Mouse (Mus musculus) heart, embryonic 10.5 days (tissue): ENCODE results near the gene Dnajc25. TPM values are rescaled to one million over a fixed set of nuclear protein-coding genes. Genes with fewer than 3 reads are reported as not detected.

Source experiments
- DNase-seq: peaks from one replicate; pipeline ENCODE4 v3.0.0-alpha.2; 2017; ENCODE audit warnings: low spot score
- H3K27ac ChIP-seq: fragments of 300-500 bp; sonication (generic); 2 replicates; pipeline ENCODE4 v1.5.1; 2016; ENCODE audit warnings: mild to moderate bottlenecking
- H3K27me3 ChIP-seq: fragments of 300-500 bp; sonication (generic); 2 replicates; pipeline ENCODE4 v1.6.1; 2016; ENCODE audit warnings: mild to moderate bottlenecking; ENCODE audit not compliant: poor library complexity, insufficient read depth, severe bottlenecking
- H3K36me3 ChIP-seq: fragments of 300-500 bp; sonication (generic); 2 replicates; pipeline ENCODE4 v1.6.1; 2016; ENCODE audit warnings: mild to moderate bottlenecking, moderate library complexity
- H3K4me1 ChIP-seq: fragments of 300-500 bp; sonication (generic); 2 replicates; pipeline ENCODE4 v1.6.1; 2016; ENCODE audit warnings: mild to moderate bottlenecking
- H3K4me3 ChIP-seq: fragments of 300-500 bp; sonication (generic); 2 replicates; pipeline ENCODE4 v1.5.1; 2016; ENCODE audit warnings: mild to moderate bottlenecking, moderate library complexity
- H3K9me3 ChIP-seq: fragments of 300-500 bp; sonication (generic); 2 replicates; pipeline ENCODE4 v1.6.1; 2016; ENCODE audit warnings: mild to moderate bottlenecking, moderate library complexity
- WGBS: fragments of 180-500 bp; shearing (Covaris S2); methylation state at CpG from one replicate; pipeline ENCODE4 v1.1.7; 2016; 5-methylcytosine and 5-hydroxymethylcytosine counted together
- polyA plus RNA-seq: library from polyadenylated mRNA; unstranded; fragments of >200 nt; fragmentation: Nextera tagmentation; extraction: Ambion mirVana; gene quantifications from 2 replicates; pipeline ENCODE4 v1.2.1, GENCODE M21; 2016

Dnajc25 gene
- polyA plus RNA-seq, 1 experiment from 2014 or later = 11.4 TPM

DNA sequence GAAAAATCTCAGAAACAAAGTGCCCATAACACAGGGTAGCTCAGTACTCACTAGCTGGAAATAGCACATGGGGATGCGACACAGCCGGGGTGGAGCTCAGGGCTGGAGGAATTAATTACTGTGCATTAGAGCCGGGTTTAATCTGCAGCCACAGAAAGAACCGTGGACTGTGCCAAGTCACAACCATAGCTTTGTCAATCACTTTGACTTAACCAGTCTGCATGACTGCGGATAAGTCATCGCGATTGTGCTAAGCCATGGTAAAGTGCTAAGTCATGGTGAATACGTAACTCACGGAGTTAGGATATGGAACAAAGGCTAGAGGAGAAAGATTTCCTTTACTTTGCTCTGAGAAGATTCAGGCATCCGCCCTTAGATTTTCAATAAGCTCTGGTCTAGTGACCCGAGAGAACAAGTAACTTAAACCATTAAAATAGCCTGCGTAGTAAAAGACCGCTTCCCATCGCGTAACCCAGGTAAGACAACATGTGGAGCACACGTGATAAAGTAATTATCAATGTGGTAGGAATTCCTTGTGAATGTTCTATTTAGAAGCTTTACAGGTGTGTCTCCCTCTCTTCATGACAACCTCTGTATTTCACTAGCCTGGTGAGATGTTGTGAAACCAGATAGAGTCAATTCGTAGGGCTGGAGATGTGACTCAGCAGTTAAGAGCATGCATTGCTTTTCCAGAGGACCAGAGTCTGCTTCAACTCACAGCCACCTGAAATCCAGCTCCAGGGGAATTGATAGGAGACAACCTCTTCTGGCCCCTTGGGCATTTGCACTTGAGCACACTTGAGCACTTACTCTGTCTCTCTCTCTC lies 4.0 kb upstream of the Dnajc25 start:
- Histone ChIP-seq H3K4me3 (no peak overlapping the region), H3K27ac (no peak overlapping the region)

DNA sequence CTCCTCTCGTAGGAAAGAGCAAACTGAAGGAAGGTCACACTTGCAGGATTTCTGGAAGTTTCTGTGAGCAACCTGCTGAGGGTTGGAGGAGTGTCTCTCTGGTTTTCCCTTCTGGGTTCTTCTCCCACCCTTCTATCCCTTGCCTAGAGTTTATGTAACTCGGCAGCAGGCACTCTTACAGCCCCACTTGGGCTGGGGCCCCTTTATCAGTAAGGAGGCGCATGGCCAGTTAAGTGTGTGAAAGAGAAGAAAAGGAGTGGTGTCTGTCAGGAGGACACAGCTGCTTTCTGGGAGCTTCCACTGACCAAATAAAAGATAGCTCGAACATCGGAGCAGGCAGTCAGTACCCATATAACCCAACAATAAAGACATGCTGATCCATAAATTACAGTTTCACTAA lies 2.7 kb upstream of the Dnajc25 start:
- H3K9me3 ChIP-seq = no peaks in the 10 kb centered on the region
- H3K4me3 ChIP-seq = no peak overlapping the region
- no peak for DNase-seq
- no peaks in the 10 kb centered on the region for H3K36me3 ChIP-seq
- WGBS = 42% methylated on average over 5 of the region's 5 CpGs
- no peak overlapping the region for H3K27ac ChIP-seq
- H3K27me3 ChIP-seq = peaks cover 28% of the 10 kb centered on the region
- peaks cover 29% of the 10 kb centered on the region for H3K4me1 ChIP-seq

More for the DNA sequence above, 4.0 kb upstream of the Dnajc25 start:
- Histone ChIP-seq H3K4me1 (peaks cover 36% of the 10 kb centered on the region), H3K9me3 (no peaks in the 10 kb centered on the region), H3K27me3 (peaks cover 28% of the 10 kb centered on the region), H3K36me3 (no peaks in the 10 kb centered on the region)
- DNase-seq = no peak
- WGBS = 80% methylated on average over 17 of the region's 17 CpGs

- DNase-seq = no peak
- Histone ChIP-seq H3K4me3 (no peak overlapping the region), H3K27me3 (peaks cover 18% of the 10 kb centered on the region; the same call in 1 of the 2 replicates), H3K9me3 (no peaks in the 10 kb centered on the region), H3K36me3 (no peaks in the 10 kb centered on the region), H3K27ac (no peak overlapping the region), H3K4me1 (peaks cover 30% of the 10 kb centered on the region)
- WGBS = 53% methylated on average over 8 of the region's 8 CpGs
Measured at GRCm38 (mm10) chr4:58995251-58995693, 410 bp downstream of the Dnajc25 start.

GRCm38 (mm10) chr4:58997081-58997480 lies 2.2 kb downstream of the Dnajc25 start:
- Histone ChIP-seq H3K36me3 (no peaks in the 10 kb centered on the region), H3K4me1 (peaks cover 21% of the 10 kb centered on the region), H3K9me3 (no peaks in the 10 kb centered on the region), H3K27ac (no peak overlapping the region), H3K4me3 (no peak overlapping the region), H3K27me3 (peaks cover 13% of the 10 kb centered on the region; the same call in 1 of the 2 replicates)
- WGBS = 49% methylated on average over 5 of the region's 5 CpGs
- no peak for DNase-seq

DNA sequence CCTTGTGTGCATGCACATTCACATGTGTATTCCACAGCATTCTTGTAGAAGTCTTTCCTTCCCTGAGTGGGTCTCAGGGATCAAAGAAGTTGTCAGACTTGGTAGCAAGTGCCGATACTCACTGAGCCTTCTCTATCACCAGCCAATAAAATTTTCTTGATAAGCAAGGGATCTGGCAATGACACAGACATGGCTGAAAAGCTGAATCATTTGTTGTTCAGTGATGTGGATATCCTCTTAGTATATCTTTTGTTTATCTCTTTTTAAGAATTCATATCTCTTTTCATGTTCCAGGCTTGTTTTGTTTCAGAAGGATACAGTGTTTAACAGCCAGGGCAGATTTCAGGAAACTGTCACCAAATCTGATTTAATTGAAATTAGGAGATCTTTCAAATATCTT lies 3.8 kb downstream of the Dnajc25 start:
- H3K4me1 ChIP-seq = peaks cover 29% of the 10 kb centered on the region
- H3K36me3 ChIP-seq = no peaks in the 10 kb centered on the region
- WGBS = 76% methylated on average over 1 of the region's 1 CpGs
- H3K9me3 ChIP-seq = no peaks in the 10 kb centered on the region
- H3K27me3 ChIP-seq = peaks cover 8% of the 10 kb centered on the region; the same call in 1 of the 2 replicates
- no peak overlapping the region for H3K4me3 ChIP-seq
- no peak for DNase-seq
- no peak overlapping the region for H3K27ac ChIP-seq

DNA sequence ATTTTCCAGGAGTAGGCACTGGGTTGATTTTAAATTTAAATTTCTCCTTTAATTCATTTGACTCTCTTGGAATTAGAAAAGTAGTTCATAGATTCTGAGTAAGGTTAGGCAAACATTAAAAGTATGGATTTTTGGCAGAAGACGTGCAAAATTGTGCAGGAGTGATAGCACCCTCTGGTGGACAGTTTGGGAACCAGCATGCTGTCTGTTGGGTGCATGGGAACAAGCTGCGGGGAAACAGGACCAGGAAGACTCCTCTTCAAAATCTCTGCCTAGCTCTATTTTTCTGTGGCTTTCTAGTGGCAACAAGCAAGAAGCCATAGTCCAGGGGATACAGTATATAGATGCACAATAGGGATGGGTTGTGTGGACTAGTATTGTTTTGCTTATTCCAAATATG lies 4.8 kb downstream of the Dnajc25 start:
- no peaks in the 10 kb centered on the region for H3K27me3 ChIP-seq
- H3K4me1 ChIP-seq = peaks cover 39% of the 10 kb centered on the region
- 22% methylated on average over 2 of the region's 2 CpGs for WGBS
- H3K9me3 ChIP-seq = no peaks in the 10 kb centered on the region
- H3K27ac ChIP-seq = no peak overlapping the region
- no peak overlapping the region for H3K4me3 ChIP-seq
- H3K36me3 ChIP-seq = no peaks in the 10 kb centered on the region
- no peak for DNase-seq

- Histone ChIP-seq H3K9me3 (no peaks in the 10 kb centered on the region), H3K4me1 (peaks cover 41% of the 10 kb centered on the region), H3K4me3 (no peak overlapping the region), H3K36me3 (no peaks in the 10 kb centered on the region), H3K27me3 (no peaks in the 10 kb centered on the region), H3K27ac (no peak overlapping the region)
- DNase-seq = no peak
- 4% methylated on average over 2 of the region's 2 CpGs for WGBS
Measured at GRCm38 (mm10) chr4:59000614-59001013, 5.8 kb downstream of the Dnajc25 start.

- DNase-seq = peak; percentile 94
- H3K9me3 ChIP-seq = no peaks in the 10 kb centered on the region
- H3K36me3 ChIP-seq = no peaks in the 10 kb centered on the region
- under 1% methylated on average over 86 of the region's 89 CpGs for WGBS
- H3K27me3 ChIP-seq = no peaks in the 10 kb centered on the region
- peak within 1 kb of the TSS; percentile 98 for H3K4me3 ChIP-seq
- H3K27ac ChIP-seq = peak within 1 kb of the TSS; percentile 97
- peaks cover 42% of the 10 kb centered on the region for H3K4me1 ChIP-seq
Measured at GRCm38 (mm10) chr4:59002948-59003805, 8.3 kb downstream of the Dnajc25 start, which contains the start of gene Gm20503. TSS of gene Gm20503 (plus strand) at chr4:59003210.

DNA sequence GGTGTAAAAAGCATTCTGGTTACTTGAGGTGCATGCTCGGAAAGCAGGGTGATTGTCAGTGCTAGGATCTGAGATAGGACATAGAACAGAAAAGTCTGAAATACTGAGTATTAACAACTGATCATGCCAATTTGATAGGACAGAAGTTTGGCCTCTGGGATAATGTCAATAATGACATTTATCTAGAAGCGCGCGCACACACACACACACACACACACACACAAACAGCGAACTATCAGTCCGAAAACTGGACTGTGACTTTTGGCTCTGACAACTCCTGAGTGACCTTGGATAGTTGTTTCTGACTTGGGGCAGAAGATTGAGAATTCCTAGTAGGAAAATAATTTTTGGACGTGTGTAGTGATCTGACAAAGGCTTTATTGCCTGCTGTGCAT lies 8.9 kb downstream of the Dnajc25 start:
- Histone ChIP-seq H3K9me3 (no peaks in the 10 kb centered on the region), H3K27me3 (no peaks in the 10 kb centered on the region), H3K36me3 (no peaks in the 10 kb centered on the region), H3K4me3 (peak overlapping the region; percentile 98), H3K4me1 (peaks cover 42% of the 10 kb centered on the region), H3K27ac (peak overlapping the region; percentile 97)
- no peak for DNase-seq
- WGBS = 34% methylated on average over 7 of the region's 7 CpGs

DNA sequence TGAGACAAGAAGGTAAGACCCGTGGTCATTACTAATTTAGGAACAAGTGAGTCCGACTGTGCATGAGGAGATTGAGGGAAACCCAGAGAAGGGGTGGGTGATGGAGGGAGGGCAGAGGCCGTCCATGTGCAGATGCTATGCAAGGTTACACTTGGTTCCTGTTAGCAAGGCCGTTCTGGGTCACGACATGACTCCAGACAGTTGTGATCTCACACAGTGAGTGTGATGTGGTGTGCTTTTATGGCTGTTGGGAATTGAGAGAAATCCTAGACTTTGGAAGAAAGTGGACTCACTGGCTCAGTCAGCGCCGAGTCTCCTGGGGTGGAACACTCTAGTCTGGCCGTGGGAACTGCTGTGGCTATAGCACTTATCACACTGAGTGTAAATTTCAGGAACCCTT lies 11.3 kb downstream of the Dnajc25 start:
- WGBS = 57% methylated on average over 8 of the region's 8 CpGs
- no peak for DNase-seq
- no peak overlapping the region for H3K27ac ChIP-seq
- no peaks in the 10 kb centered on the region for H3K36me3 ChIP-seq
- H3K4me1 ChIP-seq = peaks cover 55% of the 10 kb centered on the region
- no peak overlapping the region for H3K4me3 ChIP-seq
- no peaks in the 10 kb centered on the region for H3K9me3 ChIP-seq
- no peaks in the 10 kb centered on the region for H3K27me3 ChIP-seq

- no peak overlapping the region for H3K27ac ChIP-seq
- no peaks in the 10 kb centered on the region for H3K36me3 ChIP-seq
- no peaks in the 10 kb centered on the region for H3K9me3 ChIP-seq
- H3K4me1 ChIP-seq = peaks cover 58% of the 10 kb centered on the region
- 71% methylated on average over 6 of the region's 6 CpGs for WGBS
- H3K4me3 ChIP-seq = no peak overlapping the region
- H3K27me3 ChIP-seq = no peaks in the 10 kb centered on the region
- no peak for DNase-seq
Measured at GRCm38 (mm10) chr4:59007016-59007415, 12.2 kb downstream of the Dnajc25 start.

DNA sequence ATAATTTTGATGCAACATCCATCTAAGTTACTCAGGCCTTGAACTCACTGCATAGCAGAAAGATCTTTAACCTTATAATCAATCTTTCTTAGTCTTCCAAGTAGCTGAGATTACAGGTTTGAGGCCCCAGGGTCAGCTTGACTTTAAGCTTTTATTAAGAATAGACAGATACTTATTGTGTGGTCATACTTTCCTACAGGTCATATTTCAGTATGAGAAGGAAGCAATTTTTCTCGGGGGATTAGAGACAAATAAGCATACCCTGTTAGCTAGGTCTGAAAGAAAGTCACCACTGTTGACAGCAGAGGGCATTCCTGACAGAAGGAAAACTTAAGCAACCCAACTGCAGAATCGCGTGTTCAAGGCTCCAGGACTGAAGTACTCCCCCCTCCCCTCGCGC lies 13.1 kb downstream of the Dnajc25 start:
- no peak for DNase-seq
- Histone ChIP-seq H3K27me3 (no peaks in the 10 kb centered on the region), H3K9me3 (no peaks in the 10 kb centered on the region), H3K27ac (no peak overlapping the region), H3K4me3 (no peak overlapping the region), H3K4me1 (peaks cover 51% of the 10 kb centered on the region), H3K36me3 (no peaks in the 10 kb centered on the region)
- 79% methylated on average over 5 of the region's 5 CpGs for WGBS

DNA sequence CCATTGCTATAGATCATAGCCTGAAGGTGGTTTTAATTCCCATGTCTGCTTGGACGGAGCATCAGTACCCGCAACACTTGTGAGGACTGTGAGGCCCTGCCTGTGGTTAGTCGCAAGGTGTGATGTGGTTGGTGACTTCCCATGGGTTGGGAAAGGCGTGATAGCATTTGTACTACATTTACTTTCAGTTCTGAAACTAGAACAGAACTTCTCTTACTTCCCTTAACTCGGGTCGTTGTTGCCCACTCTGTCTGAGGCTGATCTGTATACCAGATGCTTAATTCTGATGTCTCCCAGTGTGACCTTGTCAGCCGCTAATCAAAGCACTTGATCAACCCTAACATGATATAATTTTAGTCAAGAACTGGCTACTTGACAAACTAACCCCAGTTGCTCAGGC lies 14.3 kb downstream of the Dnajc25 start:
- no peak overlapping the region for H3K4me3 ChIP-seq
- H3K36me3 ChIP-seq = 0 out of 2 replicates have a peak, but pooled peaks cover 5% of the 10 kb centered on the region
- H3K9me3 ChIP-seq = no peaks in the 10 kb centered on the region
- no peak overlapping the region for H3K27ac ChIP-seq
- 94% methylated on average over 7 of the region's 7 CpGs for WGBS
- DNase-seq = no peak
- peaks cover 44% of the 10 kb centered on the region for H3K4me1 ChIP-seq
- no peaks in the 10 kb centered on the region for H3K27me3 ChIP-seq
